Mouse (Mus musculus) olfactory bulb, adult 2 months (tissue): ENCODE measurements around the gene Olfr31. TPM values are rescaled to one million over a fixed set of nuclear protein-coding genes. Genes with fewer than 3 reads are reported as not detected.

ENCODE experiments used
- H3K27ac ChIP-seq: fragments of 200-500 bp; 2 replicates; pipeline ENCODE4 v1.5.1; 2012; ENCODE audit warnings: low read depth, low read length; ENCODE audit not compliant: insufficient read depth
- H3K4me1 ChIP-seq: fragments of 200-500 bp; 2 replicates; pipeline ENCODE4 v1.6.1; 2012; ENCODE audit warnings: low read length; ENCODE audit not compliant: control insufficient read depth, insufficient read depth
- H3K4me3 ChIP-seq: fragments of 200-500 bp; 2 replicates; pipeline ENCODE4 v1.5.1; 2012; ENCODE audit warnings: mild to moderate bottlenecking, low read depth, low read length, moderate library complexity; ENCODE audit not compliant: insufficient read depth
- CTCF ChIP-seq: fragments of 200-500 bp; IDR thresholded peaks from 2 replicates; pipeline ENCODE4 v1.5.1; 2012; ENCODE audit warnings: low read depth, mild to moderate bottlenecking, low read length, moderate library complexity; ENCODE audit not compliant: insufficient read depth
- POLR2A ChIP-seq: fragments of 200-500 bp; IDR thresholded peaks from 2 replicates; pipeline ENCODE4 v1.6.1; 2012; ENCODE audit warnings: mild to moderate bottlenecking, low read depth, low read length, moderate library complexity; ENCODE audit not compliant: insufficient read depth
- WGBS: fragments of 180-500 bp; shearing (Covaris S2); methylation state at CpG from one replicate; pipeline ENCODE4 v1.1.7; 2018; 5-methylcytosine and 5-hydroxymethylcytosine counted together
- polyA plus RNA-seq: library from polyadenylated mRNA; stranded (reverse); fragments of >200 nt; gene quantifications from 2 replicates; pipeline ENCODE4 v1.2.4, GENCODE M21; 2012; ENCODE audit warnings: low replicate concordance; ENCODE audit not compliant: missing spikeins, insufficient read depth, insufficient read length

Olfr31 gene
- polyA plus RNA-seq: not detected in 2 replicates

DNA sequence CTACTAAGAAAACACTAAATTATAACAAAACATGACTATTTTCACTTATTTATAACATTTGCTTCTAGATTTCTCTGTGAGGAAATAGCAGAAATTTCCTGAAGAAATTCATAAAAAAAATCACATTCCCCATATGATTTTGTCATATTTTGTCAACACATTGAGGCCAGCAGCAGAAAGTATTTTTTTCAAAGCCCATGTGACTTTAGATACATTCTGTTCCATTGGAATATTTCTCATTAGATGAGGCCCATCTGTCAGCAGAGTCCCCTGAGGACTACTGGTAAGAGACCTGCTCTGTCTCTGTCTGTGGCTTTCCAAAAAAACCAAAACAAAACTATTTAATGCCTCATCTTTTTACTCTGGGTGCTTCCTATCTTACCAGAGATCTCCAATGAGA is at the start of gene Olfr31:
Olfr31 (plus strand) TSS at position 301 of the 400 bp plus-strand sequence.
- Histone ChIP-seq H3K4me3 (no peak within 1 kb of the TSS), H3K27ac (no peak within 1 kb of the TSS), H3K4me1 (no peaks in the 10 kb centered on the region)
- no peak for TF ChIP-seq CTCF
- TF ChIP-seq POLR2A: no peak

DNA sequence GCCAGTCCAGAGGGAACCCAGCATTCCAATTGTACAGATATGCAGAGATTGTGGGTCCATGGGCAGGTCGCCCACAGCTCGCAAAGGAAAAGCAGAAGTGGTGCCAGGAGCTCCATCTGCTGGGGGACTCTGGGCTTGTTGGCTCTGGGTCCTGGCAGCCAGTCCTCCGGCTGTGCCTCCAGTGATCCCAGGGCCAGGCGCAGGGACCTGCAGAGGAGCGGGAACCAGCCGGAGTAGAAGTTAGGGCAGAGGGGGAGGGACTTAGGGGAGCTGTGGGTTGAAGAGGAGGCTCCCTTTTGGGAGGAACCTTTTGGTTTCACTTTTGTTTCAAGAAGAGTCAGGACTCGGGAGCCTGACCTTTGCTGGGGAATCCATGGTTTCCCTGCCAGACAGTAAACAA is 28.2 kb upstream of the Olfr31 start:
- H3K27ac ChIP-seq: no peak overlapping the region
- peak overlapping the region; percentile 20; the same call in 1 of the 2 replicates for H3K4me3 ChIP-seq
- no peaks in the 10 kb centered on the region for H3K4me1 ChIP-seq
- TF ChIP-seq CTCF (no peak), POLR2A (no peak)
- WGBS: 65% methylated on average over 7 of the region's 7 CpGs

DNA sequence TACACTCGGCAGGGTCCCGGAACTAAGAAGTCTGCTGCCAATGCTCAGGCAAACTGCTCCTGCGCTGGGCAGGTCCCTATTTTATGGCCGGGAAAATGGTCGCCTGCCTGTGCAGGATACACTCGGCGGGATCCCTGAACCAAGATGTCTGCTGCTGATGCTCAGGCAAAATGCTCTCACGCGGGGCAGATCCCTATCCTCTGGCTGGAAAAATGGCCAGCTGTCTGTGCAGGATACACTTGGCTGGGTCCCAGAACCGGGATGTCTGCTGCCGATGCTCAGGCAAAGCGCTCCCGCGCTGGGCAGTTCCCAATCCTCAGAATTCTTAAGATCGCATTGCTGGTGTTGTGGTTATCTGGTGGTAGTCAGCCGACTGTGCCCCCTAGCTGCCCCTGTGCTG is 13.7 kb upstream of the Olfr31 start:
- 57% methylated on average over 16 of the region's 16 CpGs for WGBS
- no peak overlapping the region for H3K27ac ChIP-seq
- H3K4me1 ChIP-seq: no peaks in the 10 kb centered on the region
- H3K4me3 ChIP-seq: no peak overlapping the region
- TF ChIP-seq POLR2A (no peak), CTCF (no peak)

DNA sequence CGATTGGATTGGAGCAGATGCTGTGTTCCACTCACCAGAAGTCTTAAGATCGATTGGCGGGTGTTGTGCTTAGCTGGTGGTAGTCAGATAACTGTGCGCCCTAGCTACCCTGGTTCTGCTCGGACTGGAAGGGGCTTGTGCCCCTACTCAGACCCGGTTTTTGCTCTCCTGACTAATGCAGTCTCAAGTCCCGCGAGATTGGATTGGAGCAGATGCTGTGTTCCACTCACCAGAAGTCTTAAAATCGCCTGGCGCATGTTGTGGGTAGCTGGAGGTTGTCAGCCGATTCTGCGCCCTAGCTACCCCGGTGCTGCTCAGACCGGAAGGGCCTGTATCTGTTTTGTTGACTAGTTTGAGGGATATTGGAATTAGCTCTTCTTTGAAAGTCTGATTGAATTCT is 13.2 kb upstream of the Olfr31 start:
- TF ChIP-seq CTCF (no peak), POLR2A (no peak)
- WGBS: 63% methylated on average over 14 of the region's 14 CpGs
- Histone ChIP-seq H3K4me1 (no peaks in the 10 kb centered on the region), H3K4me3 (no peak overlapping the region), H3K27ac (no peak overlapping the region)

DNA sequence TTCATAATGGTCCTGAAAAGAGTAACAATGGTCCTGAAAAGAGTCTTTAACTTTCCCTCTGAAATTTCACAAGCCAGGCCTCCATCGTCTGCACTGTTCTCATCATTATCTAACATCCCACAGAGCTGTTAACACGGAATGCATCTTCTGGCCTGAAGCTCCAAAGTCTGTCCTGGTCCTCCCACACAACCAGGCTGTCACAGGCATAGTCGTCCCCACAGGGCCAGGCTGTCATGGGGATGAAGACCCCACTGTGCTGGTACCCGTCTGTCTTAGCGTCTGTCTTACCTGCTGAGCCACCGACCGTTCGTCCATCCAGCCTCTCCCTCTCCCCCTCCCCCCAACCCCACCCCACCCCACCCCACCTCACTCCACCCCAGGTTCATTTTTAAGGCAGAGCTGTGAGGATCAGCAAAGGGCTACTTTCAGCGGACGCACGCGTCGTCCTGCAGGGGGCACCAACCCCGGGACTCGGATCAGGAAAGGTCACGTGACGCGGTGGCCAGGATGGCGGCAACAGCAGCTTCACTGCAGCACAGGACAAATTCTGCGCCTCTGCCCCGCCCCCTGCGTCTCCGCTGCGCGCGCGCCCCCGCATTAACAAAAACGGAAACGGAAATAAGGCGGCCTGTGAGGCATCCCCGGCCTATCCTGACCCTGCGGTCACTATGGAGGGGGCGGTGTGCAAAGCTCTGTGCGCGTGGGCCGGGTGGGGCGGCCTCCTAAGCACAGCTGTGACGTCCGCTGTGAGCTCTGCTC is 22.7 kb downstream of the Olfr31 start:
- 2% methylated on average over 40 of the region's 40 CpGs for WGBS
- peak; percentile 29; the same call in 1 of the 2 replicates for TF ChIP-seq CTCF
- 0 out of 2 replicates have a peak, but pooled peaks have one; percentile 37 for TF ChIP-seq POLR2A
- Histone ChIP-seq H3K4me3 (peak overlapping the region; percentile 79), H3K4me1 (0 out of 2 replicates have a peak, but pooled peaks cover 4% of the 10 kb centered on the region), H3K27ac (no peak overlapping the region)

DNA sequence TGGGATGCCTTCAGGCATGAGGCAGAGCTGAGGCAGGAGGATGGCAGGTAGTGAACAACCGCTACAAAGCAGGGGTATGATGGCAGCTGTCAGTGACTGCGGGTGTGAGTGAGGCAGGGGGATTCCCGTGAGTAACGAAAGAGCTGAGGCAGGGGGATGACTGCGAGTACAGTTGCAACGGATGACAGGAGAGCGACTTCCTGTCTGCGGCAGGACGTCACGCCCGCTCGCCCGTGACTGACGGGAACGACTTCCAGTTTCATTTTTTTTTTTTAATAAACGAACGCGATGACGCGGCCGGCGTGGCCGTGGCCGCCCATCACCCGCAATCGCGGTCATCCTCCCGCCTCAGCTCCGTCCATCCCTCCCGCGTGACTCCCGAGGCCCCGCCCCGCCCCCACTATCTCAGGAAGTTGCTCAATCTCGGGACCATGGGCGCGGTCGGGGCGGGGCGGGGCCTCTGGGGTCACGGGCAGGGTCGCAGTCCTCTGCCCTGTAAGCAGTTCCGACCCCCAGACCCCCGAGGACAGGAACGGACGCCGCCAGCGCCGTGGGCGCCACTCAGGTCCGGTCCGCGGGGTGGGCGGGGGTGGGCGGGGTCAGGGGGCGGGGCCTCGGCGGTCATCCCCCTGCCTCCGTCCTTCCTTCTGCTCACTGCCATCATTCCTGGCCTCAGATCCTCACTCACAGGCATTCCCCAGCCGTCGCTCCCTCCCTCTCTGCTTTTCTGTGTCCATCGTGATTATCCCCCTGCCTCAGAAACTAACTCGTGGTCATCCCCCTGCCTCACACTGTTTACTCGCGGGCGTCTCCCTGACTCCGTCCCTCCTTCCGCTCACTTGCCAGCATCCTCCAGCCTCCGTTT is 23.6 kb downstream of the Olfr31 start, which contains the start of gene Il3ra:
Il3ra (plus strand) TSS at position 328 of the 865 bp plus-strand sequence.
- no peak; the same call in 1 of the 2 replicates for TF ChIP-seq POLR2A
- Histone ChIP-seq H3K27ac (peak within 1 kb of the TSS; percentile 73; the same call in 1 of the 2 replicates), H3K4me1 (0 out of 2 replicates have a peak, but pooled peaks cover 4% of the 10 kb centered on the region), H3K4me3 (peak within 1 kb of the TSS; percentile 79)
- WGBS: 1% methylated on average over 69 of the region's 69 CpGs

DNA sequence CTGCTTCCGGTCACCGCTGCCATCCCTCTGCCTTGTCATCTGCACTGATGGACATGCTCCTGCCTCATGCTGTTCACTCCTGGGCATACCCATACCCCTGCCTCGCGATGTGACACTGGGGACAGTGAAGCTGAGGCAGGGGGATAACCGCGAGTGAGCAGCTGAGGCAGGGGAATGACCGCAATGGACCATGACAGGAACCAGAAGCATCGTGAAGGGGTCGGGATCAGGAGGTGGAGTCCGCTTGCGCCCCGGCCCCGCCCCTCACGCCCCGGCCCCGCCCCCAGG is 24.1 kb downstream of the Olfr31 start:
- no peak for TF ChIP-seq POLR2A
- no peak for TF ChIP-seq CTCF
- Histone ChIP-seq H3K4me3 (peak overlapping the region; percentile 79), H3K4me1 (0 out of 2 replicates have a peak, but pooled peaks cover 4% of the 10 kb centered on the region), H3K27ac (no peak overlapping the region)
- 38% methylated on average over 16 of the region's 16 CpGs for WGBS

DNA sequence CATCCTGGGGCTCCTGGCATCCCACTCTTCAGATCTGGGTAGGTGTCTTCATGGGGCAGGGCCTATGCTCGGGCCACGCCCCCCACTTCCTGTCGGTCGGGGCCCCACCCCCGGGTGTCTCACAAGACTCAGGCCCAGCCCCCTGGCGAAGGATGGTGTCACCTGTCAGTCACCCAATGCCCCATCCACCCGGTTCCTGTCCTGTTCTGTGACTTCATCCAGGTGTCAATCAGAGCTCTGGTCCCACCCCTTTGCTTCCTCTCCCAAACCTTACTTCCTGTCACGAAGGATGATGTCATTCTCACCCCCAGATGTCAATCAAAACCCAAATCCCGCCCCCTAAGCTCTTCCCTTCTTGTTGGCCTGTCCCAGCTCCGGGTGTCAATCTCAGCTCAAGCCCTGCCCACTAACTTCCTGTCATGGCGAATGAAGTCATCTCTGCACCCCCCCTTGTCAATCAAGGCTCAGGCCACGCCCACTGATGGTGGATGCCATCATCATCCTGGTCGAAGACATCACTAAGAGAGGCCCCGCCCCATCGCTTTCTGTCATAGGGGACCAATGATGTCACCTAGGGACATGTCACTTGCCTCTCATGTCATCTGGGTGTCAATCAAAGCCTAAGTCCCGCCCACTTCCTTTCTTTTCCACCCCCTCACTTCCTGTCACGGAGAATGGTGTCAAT is 24.7 kb downstream of the Olfr31 start:
- TF ChIP-seq POLR2A (no peak), CTCF (no peak)
- Histone ChIP-seq H3K4me1 (0 out of 2 replicates have a peak, but pooled peaks cover 4% of the 10 kb centered on the region), H3K4me3 (no peak overlapping the region), H3K27ac (no peak overlapping the region)
- 88% methylated on average over 17 of the region's 17 CpGs for WGBS
